Mouse (Mus musculus): ENCODE measurements around the gene Klrb1c. TPM values are rescaled to one million over a fixed set of nuclear protein-coding genes. Genes with fewer than 3 reads are reported as not detected.
"Not testable (repeated sequence)": the region's sequence is repeated elsewhere in the genome, so short reads cannot be mapped to it uniquely, and the experiment has no call there.

The Klrb1c gene
- total and polyA plus RNA-seq, 2 experiments from 2014 or later = 0.25 to 0.77 TPM

DNA sequence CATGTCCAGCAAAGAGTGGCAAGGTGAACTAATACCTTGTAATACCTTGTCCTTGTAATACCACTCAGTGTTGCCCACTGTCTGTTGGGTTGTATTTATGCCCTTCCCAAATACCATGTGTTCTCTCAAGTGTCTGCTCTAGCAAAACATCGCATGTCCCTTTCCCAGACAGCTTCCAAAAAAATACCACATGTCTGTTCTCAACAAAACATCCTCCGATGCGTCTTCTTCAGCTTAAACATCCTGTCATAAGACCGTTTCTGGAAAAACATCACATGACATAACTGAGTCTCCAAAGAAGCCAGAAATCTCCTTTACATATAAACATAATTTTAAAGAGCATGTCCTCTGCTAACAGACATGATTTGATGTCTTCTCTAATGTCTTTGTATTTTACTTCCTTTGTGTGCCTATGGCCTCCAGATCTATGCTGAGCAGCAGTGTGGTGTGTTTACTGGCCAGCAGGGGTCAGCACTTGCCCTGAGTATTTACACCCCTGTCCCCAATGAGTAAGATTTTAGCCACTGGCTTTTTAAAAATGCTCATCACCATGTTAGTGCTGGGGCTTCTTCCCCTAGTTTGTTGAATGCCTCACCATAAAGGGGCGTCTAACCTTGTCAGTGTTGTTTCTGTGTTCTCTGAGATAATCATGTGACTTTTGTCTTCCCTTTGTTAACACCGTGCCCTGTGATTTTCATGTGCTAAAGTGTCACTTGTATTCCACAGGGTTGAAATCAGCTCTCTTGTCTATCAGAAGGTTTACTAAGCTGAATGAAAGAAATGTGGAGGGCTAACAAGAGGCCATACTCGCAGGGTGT lies 16.0 kb upstream of the Klrb1c start:
- WGBS = 56% methylated on average over 7 of the region's 7 CpGs
- H3K27me3 ChIP-seq (ENCODE audit: insufficient read depth, low read length); ATAC-seq (ENCODE audit: low FRiP score); H3K4me2 ChIP-seq (ENCODE audit: low read depth, low read length, poor library complexity, severe bottlenecking); H3K36me3 ChIP-seq (ENCODE audit: insufficient read depth, low read length); H3K9me3 ChIP-seq (ENCODE audit: low read length); H3K4me3 ChIP-seq (ENCODE audit: low read depth, low read length); H3K9ac ChIP-seq (replicated peaks; ENCODE audit: low read length, poor library complexity, severe bottlenecking); H3K27ac ChIP-seq (ENCODE audit: low read depth, low read length); H3K4me1 ChIP-seq (ENCODE audit: insufficient read depth, low read length): not testable (repeated sequence)
- DNase-seq (ENCODE audit: low spot score) = peak; percentile 70
- TF ChIP-seq CTCF (IDR thresholded peaks at IDR 0.05) = peak; percentile 75

- DNase-seq (ENCODE audit: low spot score) = peak; percentile 99
- H3K27ac ChIP-seq (ENCODE audit: low read depth, low read length) = peak overlapping the region; percentile 85
- no peak overlapping the region for H3K9ac ChIP-seq (replicated peaks; ENCODE audit: low read length, poor library complexity, severe bottlenecking)
- peak; percentile 99 for TF ChIP-seq CTCF (IDR thresholded peaks at IDR 0.05)
- H3K27me3 ChIP-seq (ENCODE audit: insufficient read depth, low read length) = no peaks in the 10 kb centered on the region
- H3K4me1 ChIP-seq (ENCODE audit: insufficient read depth, low read length) = no peaks in the 10 kb centered on the region
- H3K4me3 ChIP-seq (ENCODE audit: low read depth, low read length) = peak overlapping the region; percentile 40
- WGBS = 4% methylated on average over 26 of the region's 26 CpGs
- H3K9me3 ChIP-seq (ENCODE audit: low read length) = no peaks in the 10 kb centered on the region
- H3K36me3 ChIP-seq (ENCODE audit: insufficient read depth, low read length) = no peaks in the 10 kb centered on the region
- H3K4me2 ChIP-seq (ENCODE audit: low read depth, low read length, poor library complexity, severe bottlenecking) = peak overlapping the region; percentile 55
- peak; percentile 89 for ATAC-seq (ENCODE audit: low FRiP score)
Observed at GRCm38 (mm10) chr6:128802999-128803857, 14.2 kb upstream of the Klrb1c start.

DNA sequence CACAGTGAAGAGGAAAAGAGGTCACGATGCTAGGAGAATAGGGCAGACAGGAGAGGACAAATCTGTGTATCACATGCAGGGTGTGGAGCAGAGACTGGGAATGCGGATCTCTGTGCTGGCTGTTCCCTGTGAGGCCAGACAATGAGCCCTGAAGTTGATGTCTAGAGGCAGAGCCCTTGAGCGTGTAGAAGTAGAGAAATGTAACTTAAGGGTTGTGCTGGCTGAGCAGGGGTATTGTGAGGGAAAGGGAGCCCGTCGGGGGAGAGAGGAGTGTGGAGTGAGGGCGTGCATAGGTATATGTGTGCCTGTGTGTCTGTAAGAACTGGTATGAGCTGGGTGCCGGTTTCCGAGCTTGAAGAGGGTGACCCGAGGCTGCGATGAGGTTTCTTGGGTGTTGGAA lies 13.5 kb upstream of the Klrb1c start:
- WGBS = 11% methylated on average over 10 of the region's 10 CpGs
- no peak for TF ChIP-seq CTCF (IDR thresholded peaks at IDR 0.05)
- peak; percentile 36 for ATAC-seq (ENCODE audit: low FRiP score)

GRCm38 (mm10) chr6:128800696-128801095 lies 11.7 kb upstream of the Klrb1c start:
- H3K4me2 ChIP-seq (ENCODE audit: low read depth, low read length, poor library complexity, severe bottlenecking) = peak overlapping the region; percentile 18; the same call in 1 of the 2 replicates
- 82% methylated on average over 5 of the region's 5 CpGs for WGBS
- not testable (repeated sequence) for H3K9ac ChIP-seq (replicated peaks; ENCODE audit: low read length, poor library complexity, severe bottlenecking)

More for the DNA sequence above, 13.5 kb upstream of the Klrb1c start:
- peak overlapping the region; percentile 55 for H3K4me2 ChIP-seq (ENCODE audit: low read depth, low read length, poor library complexity, severe bottlenecking)
- DNase-seq (ENCODE audit: low spot score) = no peak
- H3K9ac ChIP-seq (replicated peaks; ENCODE audit: low read length, poor library complexity, severe bottlenecking) = peak overlapping the region; percentile 34
- H3K4me1 ChIP-seq (ENCODE audit: insufficient read depth, low read length) = 0 out of 2 replicates have a peak, but pooled peaks cover under 1% of the 10 kb centered on the region
- peak overlapping the region; percentile 40 for H3K4me3 ChIP-seq (ENCODE audit: low read depth, low read length)
- H3K27me3 ChIP-seq (ENCODE audit: insufficient read depth, low read length) = no peaks in the 10 kb centered on the region
- H3K36me3 ChIP-seq (ENCODE audit: insufficient read depth, low read length) = no peaks in the 10 kb centered on the region
- peak overlapping the region; percentile 85 for H3K27ac ChIP-seq (ENCODE audit: low read depth, low read length)
- no peaks in the 10 kb centered on the region for H3K9me3 ChIP-seq (ENCODE audit: low read length)

DNA sequence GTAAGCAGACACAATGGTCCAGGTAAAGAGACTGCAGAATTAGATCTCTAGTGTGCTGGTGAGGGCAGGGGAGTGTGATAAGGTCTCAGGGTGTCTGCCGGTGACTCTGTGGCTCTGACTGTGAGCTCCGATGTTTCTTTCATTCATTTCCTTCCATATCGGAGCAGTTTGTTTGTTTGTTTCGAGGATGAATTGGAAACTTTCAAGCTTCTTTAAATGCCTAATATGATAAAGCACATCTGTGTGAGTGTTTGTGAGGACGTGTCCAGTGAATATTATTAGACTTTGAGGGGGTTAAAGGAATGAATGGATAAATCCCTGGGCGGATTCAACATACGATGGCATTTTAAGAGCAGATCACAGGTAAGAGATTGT lies 10.9 kb upstream of the Klrb1c start:
- ATAC-seq (ENCODE audit: low FRiP score) = no peak
- peak; percentile 32; the same call in 1 of the 2 replicates for TF ChIP-seq CTCF (IDR thresholded peaks at IDR 0.05)
- peak overlapping the region; percentile 44 for H3K4me2 ChIP-seq (ENCODE audit: low read depth, low read length, poor library complexity, severe bottlenecking)
- H3K27me3 ChIP-seq (ENCODE audit: insufficient read depth, low read length) = no peaks in the 10 kb centered on the region
- peak overlapping the region; percentile 64 for H3K9ac ChIP-seq (replicated peaks; ENCODE audit: low read length, poor library complexity, severe bottlenecking)
- 0 out of 2 replicates have a peak, but pooled peaks cover 2% of the 10 kb centered on the region for H3K4me1 ChIP-seq (ENCODE audit: insufficient read depth, low read length)
- no peaks in the 10 kb centered on the region for H3K36me3 ChIP-seq (ENCODE audit: insufficient read depth, low read length)
- peak overlapping the region; percentile 52 for H3K4me3 ChIP-seq (ENCODE audit: low read depth, low read length)
- WGBS = 9% methylated on average over 7 of the region's 7 CpGs
- no peaks in the 10 kb centered on the region for H3K9me3 ChIP-seq (ENCODE audit: low read length)
- DNase-seq (ENCODE audit: low spot score) = peak; percentile 10
- peak overlapping the region; percentile 89 for H3K27ac ChIP-seq (ENCODE audit: low read depth, low read length)

More at GRCm38 (mm10) chr6:128800696-128801095, 11.7 kb upstream of the Klrb1c start:
- not testable (repeated sequence) for H3K9me3 ChIP-seq (ENCODE audit: low read length); H3K4me3 ChIP-seq (ENCODE audit: low read depth, low read length); H3K27me3 ChIP-seq (ENCODE audit: insufficient read depth, low read length); DNase-seq (ENCODE audit: low spot score); ATAC-seq (ENCODE audit: low FRiP score); H3K36me3 ChIP-seq (ENCODE audit: insufficient read depth, low read length); H3K4me1 ChIP-seq (ENCODE audit: insufficient read depth, low read length)
- peak overlapping the region; percentile 38; the same call in 1 of the 2 replicates for H3K27ac ChIP-seq (ENCODE audit: low read depth, low read length)
